Mouse (Mus musculus) 416B (cell line): ENCODE data around the gene Nsun2.

Experiments
- DNase-seq: peaks from one replicate; pipeline ENCODE4 v3.0.0; 2011; ENCODE audit warnings: low read depth

The Nsun2 gene

DNA sequence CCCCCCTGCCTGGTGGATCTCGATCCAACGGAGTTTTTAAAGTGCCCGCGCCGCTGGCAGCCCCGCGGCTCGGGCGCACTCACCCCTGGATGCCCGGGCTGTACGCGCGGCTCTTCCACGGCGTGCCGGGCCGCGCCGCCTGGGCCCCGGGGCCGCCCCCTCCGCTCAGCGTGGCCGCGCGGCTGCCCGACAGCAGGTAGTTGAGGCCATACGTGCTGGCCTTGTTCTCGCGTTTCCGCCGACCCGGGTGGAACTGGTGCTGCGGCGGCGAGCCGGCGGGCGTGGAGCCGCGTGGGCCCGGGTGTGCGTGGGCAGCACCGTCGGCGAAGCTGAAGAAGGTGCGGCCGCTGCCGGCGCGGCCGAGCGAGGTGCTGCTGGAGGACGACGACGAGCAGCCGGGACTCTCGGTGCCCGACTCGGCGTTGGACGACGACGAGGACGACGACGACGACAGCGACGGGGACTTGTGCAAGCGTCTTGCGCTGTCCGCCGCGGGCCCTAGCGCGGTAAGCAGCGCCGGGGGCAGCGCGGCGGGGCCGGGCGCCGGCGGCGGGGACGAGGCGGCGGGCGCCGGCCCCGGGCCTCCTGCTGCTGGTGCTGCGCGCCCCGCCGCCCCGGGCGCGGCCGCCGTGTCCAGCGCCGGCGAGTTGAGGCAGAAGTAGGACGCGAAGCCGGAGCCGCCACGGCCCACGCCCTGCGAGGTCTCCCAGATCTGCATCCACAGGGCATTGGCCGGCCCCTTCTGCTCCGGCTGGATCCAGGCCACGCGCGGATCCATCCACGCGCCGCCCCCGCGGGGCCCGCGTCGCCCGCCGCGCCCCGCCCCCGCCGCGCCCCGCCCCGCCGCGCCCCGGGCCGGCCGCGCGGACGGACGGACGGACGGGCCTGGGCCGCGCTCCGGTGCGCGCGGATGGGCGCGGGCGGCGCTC lies at the start of gene Nsun2:
Gene Nsun2, plus strand, starts transcription at position 342 of the 929 bp plus-strand sequence.
- DNase-seq = no peak

- peak; percentile 53 for DNase-seq
Observed at GRCm38 (mm10) chr13:69485326-69485725, 48.2 kb upstream of the Nsun2 start.

DNA sequence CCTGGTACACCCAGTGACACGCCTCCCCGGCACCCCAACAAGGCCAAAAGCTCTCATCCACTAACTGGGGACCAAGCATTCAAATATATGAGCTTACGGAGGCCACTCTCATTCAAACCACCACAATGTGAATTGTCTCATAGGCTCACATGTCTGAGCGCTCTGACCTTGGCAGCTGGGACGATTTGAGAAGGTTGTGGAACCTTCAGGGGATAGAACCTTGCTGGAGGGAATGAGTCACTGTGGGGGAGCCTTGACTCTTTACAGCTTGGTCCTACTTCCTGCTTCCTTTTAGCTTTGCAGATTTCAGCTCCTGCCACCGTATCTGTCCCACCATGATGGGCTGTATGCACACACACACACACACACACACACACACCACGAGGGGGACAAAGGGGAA lies 47.7 kb upstream of the Nsun2 start:
- DNase-seq = peak; percentile 77

DNA sequence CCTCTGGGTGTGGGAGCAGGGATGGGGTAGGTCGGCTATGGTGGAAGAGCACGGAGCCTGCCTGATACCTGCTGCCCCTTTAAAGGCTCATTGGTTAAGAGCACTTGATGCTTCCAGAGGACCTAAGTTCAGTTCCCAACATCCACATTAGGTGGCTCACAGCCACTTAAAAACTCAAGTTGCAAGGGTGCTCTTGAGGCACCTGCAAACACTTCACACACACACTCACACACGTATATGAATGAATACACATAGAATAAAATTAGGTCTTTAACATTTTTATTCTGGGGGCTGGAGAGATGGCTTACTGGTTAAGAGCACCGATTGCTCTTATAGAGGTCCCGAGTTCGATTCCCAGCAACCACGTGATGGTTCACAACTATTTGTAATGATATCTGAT lies 46.4 kb upstream of the Nsun2 start:
- no peak for DNase-seq

DNA sequence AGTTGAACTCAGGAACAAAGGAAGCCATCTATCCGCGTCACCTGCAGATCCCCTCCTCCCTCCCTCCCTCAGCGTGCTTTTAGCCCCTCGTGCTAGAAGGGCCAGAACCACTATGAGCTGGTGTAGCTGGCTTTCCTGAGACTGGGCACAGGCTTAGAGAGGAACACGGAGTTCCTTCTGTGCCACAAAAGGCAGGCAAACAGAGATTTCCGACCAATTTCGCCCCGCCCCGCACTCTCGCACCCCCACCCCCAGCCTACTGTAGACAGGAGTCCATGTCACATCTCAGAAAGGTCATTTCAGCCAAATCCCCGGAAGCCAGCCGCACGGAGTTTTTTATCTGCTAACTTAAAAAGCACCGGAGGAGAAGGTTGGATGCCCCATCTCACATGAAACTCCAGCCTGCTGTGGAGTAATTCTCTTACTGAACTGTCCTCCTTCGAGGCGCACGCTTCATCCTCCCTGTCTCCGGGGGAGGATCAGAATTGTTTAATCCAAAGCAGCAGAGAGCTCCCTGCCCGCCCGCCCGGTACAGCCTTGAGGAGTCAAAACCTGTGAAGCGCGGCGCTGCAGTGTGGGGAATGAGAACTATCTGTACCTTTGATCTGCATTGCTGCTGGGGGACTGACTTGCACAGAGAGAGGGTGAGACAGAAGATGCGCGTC lies 45.8 kb upstream of the Nsun2 start:
- DNase-seq = no peak

DNA sequence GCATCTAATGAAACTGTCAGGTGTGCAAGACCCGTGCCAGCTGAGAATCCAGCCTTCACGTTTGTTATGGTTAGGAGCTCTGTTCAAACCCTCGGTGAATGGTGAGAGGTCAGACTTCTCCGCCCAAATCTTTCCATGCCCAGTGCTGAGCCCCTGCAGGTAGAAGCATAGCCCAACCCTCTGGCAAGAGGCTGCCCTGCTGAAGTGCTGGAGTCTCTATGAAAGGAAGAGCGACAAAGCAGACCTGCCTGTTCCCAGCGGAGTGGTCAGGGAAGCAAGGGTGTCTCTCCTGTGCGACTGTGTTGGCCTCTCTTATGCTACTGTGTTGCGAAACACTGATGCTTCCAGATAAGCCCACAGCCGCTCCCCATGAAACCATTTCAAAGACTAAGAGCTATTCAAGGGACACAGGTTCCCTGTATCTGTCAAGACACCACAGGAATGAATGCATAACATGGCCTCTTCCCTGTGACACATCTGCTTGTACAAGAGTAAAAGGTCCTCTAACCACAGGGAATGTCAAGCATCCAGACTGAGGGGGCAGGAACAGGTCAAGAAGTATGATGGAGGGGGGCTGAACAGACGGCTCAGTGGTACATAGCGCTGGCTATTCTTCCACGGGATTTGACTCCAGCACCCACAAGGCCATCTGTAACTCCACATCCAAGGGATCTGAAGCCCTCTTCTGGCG lies 44.8 kb upstream of the Nsun2 start:
- peak; percentile 64 for DNase-seq

DNA sequence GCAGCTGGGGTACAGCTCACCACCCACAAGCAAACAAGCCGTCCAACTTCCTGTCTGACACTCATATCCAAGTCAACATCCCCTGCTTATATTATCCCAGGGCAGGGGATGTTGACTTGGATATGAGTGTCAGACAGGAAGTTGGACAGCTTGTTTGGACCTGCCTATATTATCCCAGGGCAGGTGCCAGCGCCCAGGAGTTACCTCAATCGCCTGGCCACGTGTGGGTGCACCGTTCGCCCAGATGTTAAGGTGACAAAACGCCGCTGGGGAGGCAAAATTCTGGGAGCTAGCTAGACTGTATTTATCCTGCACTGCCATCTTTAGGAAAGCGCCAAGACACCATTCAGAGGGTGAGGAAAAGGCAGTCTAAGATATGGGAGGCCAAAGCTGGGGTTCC lies 43.8 kb upstream of the Nsun2 start:
- no peak for DNase-seq

GRCm38 (mm10) chr13:69492876-69493463 lies 40.6 kb upstream of the Nsun2 start:
- peak; percentile 82 for DNase-seq

DNA sequence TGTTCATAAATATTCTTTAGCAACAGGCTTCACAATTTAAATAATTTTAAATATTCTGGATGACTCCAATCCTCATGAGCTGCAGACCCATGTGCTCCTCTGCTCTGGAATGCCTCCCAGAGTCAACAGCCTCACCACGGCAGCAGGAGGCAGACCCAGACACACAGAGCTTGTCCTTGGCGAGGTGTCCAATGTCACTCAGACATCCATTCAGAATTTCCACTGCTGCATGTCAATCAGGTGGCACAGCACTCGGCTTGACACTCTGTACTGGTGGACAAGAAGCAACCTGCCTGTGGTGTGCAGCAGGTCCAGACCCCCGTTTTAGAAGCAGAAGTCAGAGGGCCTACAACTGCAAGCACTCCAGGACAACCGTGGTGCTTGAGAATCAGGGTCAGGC lies 35.3 kb upstream of the Nsun2 start:
- DNase-seq = no peak

DNA sequence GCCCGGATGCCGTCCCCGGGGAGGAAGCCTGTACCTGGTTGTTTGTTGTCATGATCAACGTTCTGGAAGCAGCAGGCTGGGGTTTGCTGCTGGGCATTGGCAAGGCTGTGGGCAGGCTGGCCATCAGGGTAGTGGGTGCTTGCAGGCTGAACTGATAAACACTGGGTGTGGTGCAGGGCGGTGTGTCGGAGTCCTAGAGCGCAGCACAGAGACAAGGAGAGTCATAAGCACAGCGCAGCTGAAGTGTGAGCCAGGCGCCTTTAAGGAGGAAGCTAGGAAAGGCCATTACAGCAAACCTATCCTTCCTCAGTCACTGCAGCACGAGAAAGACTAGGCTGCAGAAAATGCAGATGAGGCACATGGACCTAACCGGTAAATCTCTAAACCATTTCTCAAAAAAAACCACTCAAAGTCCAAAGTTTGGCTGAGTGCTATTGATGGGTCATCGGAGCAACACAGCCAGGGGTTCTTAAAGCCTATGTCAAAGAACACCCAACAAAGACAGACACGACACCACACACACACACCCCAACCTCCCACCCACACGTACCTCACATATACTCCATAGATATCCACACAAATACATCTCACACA lies 31.3 kb upstream of the Nsun2 start:
- DNase-seq = no peak

DNA sequence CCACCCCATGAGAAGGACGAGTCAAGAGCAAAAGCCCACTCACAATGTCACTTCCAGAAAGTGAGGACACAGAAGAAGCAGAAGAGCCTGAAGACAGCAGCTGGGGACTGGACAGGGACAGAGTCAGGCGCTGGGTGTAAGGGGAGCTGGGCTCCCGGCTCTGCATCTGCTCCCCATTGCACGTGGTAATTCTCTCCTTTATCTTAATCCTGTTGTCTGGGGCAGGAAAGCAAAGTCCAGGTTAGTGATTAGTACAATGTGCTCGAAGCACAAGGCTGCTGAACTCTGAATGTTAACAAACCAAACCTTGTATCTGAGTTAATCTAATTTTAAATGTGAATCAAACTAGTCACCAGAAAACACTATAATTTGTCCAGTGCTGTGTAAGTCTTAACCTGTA lies 30.7 kb upstream of the Nsun2 start:
- DNase-seq = no peak

- DNase-seq = no peak
Observed at GRCm38 (mm10) chr13:69506341-69507086, 27.0 kb upstream of the Nsun2 start.

DNA sequence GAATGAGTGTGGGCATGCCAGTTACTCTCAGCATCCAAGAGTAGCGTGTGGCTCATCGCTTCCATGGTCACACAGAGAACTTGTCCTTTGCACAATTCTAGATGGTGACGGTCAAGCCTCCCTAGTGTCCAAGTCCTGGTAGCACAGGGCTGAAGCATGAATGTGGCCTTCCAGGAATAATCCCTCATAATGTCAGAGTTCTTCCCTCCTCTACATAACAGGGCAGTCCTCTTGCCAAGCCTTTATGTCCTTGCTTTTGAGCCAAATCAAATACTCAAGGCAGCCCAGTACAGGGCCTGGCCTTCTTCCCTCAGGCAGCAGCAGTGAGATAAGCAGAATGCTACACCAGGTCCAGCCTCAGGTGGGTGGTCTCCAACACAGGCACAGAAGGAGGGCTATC lies 25.9 kb upstream of the Nsun2 start:
- DNase-seq = no peak

DNA sequence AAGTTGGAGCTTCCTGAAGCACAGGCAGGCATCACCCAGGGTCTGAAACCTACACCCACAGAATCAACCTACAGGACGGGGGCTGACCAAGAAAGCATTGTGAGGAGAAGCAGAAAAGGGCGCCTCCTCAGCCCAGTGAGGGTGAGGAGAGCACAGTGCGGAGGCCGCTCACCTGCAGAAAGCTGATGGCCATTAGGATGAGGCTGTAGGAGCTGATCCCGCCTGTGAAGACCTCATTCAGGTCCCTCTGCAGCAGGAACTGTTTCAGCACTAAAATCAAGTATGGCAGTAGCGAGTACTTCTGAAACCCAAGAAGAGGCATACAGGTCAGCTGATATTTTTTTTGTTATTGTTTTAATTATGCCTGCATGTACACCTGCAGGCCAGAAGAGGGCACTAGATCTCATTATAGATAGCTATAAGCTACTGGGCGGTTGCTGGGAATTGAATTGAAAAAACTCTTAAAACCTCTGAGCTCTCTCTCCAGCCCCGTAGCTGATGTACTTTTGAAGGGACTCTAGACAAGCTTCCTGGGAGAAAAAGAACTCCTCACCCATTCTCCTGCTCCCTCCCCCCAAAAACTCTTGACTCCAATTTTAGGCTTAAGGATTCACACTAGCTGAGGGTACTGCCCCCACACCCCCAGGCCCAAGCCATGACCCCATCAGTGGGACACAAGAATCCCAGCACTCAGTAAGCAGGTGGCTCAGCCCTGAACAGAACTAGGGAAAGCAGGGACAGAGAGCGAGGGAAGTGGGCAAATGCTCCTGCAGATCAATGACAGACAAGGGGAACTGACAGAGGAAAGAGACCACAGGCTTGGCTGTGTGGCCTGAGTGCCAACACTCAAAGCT lies 23.9 kb upstream of the Nsun2 start:
- DNase-seq = peak; percentile 69

- DNase-seq = no peak
Observed at GRCm38 (mm10) chr13:69515091-69515490, 18.5 kb upstream of the Nsun2 start.

DNA sequence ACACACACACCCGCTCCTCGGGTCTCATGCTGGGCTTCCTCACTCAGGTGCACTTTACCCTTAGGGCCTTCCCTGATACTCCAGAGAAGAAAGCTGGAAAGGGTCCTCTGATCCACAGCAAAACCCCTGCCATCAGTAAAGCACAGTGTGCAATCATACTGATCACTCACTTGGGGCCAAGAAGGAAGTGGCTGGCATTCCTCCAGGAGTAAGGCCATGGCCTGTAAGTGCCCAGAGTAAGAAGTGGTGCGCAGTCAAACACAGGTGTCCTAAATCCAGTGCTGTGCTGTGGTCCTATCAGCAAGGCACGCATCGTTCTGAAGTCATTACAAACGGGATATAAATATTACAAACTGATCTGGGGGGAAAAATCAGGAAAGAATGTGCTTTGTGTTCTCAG lies 16.1 kb upstream of the Nsun2 start:
- no peak for DNase-seq

DNA sequence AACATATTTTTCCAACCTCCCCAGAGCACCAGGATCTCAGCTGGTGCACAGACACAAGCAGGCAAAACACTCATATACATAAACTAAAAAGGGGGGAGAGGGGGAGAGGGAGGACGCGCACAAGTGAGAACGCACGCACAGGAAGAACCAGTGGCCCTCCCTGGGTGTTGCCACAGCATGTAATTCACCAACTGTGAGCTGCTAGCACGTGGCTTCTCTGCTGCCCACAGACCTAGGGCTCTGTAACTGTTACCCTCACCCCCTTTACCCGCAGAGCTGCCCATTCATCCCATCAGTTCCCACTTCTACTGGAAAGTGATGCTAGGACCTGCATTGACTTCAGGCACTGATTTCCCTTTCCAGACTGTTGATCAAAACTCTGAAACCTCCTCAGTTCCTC lies 14.4 kb upstream of the Nsun2 start:
- no peak for DNase-seq

- no peak for DNase-seq
Observed at GRCm38 (mm10) chr13:69522161-69522791, 11.3 kb upstream of the Nsun2 start.

- DNase-seq = no peak
Observed at GRCm38 (mm10) chr13:69523444-69524157, 9.9 kb upstream of the Nsun2 start.
